Mouse (Mus musculus) testis, adult 2 months (tissue): ENCODE measurements around the gene Xlr3c.
"Not testable (repeated sequence)": the region's sequence is repeated elsewhere in the genome, so short reads cannot be mapped to it uniquely, and the experiment has no call there.

Experiments used
- CTCF ChIP-seq: fragments of 200-500 bp; IDR thresholded peaks from 2 replicates; pipeline ENCODE4 v1.5.1; 2012; ENCODE audit warnings: low read depth, mild to moderate bottlenecking, inconsistent platforms, low read length, moderate library complexity; ENCODE audit not compliant: control insufficient read depth, insufficient read depth, insufficient replicate concordance
- POLR2A ChIP-seq: fragments of 200-500 bp; IDR thresholded peaks from 2 replicates; pipeline ENCODE4 v1.6.1; 2012; ENCODE audit warnings: low read depth, mild to moderate bottlenecking, inconsistent platforms, low read length, moderate library complexity; ENCODE audit not compliant: control insufficient read depth

DNA sequence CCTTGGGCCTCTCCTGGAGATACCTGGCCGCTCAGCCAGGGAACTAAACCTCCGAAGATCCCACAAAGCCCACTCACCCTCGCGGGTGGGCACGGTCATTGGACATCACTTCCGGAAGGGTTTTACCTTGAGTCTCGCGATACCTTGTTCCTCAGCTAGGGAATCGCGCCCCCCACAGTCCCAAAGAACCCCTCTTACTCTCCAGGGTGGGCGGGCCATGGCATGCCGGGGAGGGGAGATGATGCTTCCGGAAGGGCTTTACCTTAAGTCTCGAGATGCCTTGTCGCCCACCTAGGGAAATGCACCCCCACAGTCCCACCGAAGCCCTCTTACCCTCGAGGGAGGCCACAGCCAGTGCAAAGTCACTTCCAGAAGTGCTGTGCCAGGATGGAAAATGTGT is 27.7 kb upstream of the Xlr3c start, which contains the start of the genes Xlr5a and Xlr5c:
- not testable (repeated sequence) for TF ChIP-seq POLR2A, CTCF
